Mouse (Mus musculus): ENCODE measurements around the gene Anapc16. TPM values are rescaled to one million over a fixed set of nuclear protein-coding genes. Genes with fewer than 3 reads are reported as not detected.

Gene Anapc16
- total and polyA plus RNA-seq, 3 experiments, result 40.8 to 66.3 (median 60.4) TPM

DNA sequence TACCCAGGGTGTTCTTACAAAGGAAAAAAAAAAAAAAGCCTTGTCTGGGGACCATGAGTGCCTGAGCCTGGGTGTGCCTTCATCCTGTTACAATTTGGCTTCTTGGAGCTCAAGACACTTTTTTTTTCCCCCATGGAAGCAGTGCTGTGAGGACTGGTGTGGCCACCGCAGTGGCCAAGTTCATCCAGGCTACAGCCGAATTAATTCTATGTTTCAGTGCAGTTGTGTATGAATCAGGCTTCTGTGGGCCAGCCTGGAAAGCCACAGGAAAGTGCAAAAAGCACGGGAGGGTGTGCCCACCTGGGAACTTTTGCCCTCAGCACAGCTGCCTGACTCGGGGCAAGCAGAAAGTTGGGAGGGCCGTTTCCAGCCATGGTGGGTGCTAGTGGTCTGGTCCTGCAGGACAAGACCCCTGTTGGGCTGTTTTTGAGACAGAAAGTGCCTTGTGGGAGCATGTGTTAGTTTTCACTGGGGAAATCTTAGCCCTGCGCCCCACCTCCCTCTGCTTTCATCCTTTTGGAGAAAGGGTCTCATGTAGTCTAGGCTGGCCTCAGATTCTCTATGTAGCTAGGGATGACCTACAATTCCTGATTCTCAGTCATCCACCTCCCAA lies 32.4 kb downstream of the Anapc16 start:
- no peak for DNase-seq

DNA sequence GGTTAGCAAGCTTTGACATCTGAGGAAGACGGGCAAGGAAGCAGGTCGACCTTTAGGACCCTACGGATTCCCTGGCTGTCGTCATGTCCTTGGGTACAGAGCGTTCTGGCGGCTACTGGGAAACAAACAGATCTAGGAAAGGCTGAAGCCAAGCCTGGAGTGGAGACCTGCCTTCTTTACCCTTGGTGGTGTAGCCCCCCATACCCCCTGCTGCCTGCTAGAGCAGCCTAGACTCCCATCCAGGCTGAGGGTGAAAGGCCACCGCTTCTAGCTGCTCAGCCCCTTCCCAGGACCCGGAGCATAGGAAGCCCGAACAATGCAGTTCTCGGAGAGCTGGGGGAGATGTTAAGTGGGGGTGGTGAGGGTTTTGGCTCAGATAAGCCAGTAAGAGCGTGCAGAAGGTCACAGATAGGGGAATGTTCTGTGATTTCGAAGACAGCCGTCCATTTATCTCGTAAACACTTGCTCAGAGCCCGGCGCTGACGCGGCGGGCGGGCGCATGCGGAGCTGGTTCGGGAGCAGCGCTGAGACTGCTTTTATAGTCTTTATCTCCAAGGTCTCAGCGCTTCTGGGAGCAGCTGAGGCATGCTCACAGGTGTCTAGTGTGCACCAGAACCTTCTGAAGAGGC lies 33.0 kb downstream of the Anapc16 start:
- peak; percentile 84 for DNase-seq

DNA sequence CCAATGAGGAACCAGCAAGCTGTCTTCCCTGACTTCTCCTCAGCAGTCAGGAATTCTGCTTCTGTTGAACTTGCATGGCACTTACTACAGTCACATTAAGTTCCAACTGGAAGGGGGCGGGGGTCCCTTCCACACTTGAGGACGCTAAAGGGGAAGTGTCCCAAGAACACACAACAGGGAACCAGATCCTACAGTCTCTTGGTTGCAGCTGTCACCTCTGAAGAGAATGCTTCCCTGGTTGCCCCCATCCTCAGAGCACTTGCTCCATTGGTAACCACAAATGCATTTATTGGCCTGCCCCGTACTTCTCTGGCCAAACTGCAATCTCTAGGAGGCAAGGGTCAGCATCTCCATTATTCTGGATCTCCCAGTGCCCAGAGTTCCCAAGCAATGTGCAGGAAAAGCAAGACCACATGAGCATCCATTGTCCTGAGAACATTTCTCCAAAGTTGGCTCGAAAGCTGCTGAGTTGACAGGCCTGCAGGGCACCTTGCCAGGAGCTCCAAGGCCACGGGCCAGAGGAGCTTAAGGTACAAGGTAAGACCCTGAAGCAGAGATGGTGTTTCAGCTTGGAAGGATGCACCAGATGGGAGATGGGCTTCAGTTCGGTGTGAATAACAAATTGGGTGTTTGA lies 35.5 kb downstream of the Anapc16 start:
- DNase-seq, result peak; percentile 76

DNA sequence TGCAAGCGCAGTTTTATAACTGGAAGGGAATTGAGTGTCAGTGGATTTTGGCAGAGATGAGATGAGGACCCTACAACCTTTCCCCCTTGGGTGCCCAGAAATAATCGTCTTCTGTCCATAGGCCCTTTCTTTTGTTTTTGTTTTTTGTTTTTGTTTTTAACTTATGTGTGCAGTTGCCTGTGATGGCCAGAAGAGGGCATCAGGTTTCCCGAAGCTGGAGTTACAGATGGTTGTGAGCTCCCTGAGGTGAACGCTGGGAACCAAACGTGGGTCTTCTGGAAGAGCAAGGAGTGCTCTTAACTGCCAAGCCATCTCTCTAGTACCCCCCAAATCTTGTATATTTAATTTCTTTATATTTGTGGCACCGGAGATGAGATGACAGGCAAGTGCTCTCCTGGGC lies 36.2 kb downstream of the Anapc16 start:
- DNase-seq, result no peak

DNA sequence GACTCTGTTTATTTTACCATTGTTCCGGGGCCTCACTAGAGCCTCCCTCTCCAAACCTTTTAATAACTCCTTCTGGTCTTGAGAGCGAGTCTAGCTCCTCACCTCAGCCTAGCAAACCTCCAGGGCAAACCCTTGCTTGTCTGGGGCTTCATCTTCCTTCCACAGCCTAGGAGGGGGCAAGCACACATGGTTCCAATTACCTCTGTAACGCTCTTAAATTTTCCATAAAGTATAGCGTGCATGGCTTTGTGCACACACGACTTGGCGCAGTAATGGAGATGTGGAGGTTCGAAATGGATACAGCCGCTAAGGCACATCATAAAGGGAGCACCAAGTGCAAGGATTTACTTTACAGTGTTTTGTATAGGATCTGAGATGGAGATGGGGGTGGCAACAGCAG lies 37.1 kb downstream of the Anapc16 start:
- no peak for DNase-seq

DNA sequence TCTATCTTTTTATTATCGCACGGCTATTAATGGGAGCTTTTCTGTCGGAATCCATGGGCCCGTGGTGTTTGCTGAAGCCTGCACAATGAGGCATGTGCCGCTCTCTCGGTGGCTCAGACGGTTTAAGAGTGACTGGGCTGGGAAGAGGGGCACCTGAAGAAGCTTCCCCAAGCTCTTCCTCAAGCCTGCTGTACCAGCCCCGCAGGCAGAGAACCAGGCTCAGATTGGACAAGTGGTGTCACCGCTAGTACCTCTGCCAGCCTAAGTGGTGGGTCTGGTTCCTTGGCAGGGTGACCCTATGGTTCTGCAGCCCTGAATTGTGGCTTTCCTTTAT lies 37.6 kb downstream of the Anapc16 start:
- no peak for DNase-seq

DNA sequence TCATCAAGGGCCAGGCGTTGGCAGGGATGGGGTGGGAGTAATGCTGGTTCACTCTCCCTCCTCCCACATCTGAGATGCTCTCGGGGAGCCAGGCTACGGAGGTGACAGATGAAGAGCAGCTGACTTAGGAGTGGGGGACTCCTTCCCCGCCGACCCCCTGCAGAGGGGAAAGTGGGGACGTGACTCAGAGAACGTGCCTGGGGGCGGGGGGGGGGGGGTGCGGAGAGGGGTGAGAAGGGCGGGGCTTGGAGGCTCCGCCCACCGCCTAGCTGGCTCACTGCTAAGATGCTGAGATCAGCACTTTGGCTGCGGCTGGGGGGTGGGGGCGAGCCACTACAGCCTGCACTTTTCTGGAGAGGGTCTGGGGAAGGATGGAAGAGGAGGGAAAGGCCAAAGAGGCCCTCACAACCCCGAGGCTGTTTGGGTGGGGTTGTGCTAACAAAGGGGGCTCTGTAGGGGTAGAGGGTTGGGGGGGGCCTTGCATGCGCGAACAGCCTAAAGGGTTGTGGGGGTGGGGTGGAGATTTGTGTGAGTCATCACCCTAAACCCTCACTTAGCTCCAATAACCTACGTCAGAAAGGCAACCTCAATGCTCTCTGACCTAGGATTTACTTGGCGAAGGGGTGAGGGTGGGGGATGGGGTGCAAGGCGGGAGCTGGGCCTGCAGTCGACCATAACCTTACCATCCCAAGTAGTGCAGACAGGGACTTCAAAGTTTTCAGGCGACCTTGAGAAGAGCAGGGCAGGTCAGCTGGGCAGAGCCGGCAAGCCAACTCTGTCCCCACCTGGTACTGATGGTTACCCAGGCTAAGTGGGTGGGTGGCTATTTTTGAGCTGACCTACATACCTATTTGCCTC lies 38.2 kb downstream of the Anapc16 start:
- DNase-seq, result peak; percentile 28

DNA sequence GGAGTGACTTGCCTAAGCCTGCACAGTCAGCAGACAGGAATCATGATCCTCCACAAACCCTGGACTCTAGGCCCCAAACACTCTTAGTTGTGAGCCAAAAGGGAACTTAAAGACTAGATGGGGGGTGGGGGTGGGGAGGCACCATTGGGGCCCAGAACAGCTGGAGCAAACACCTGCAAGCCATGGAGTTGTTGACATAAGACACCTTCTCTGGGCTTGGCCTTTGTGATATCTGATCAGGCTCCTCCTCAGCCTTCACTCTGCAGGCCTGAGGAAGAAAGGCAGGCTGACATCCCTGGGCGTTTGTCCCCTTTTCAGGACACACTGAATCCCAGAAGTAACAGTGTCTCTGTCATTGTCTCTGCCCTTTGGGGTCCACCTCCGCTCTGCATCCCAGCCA lies 39.3 kb downstream of the Anapc16 start:
- no peak for DNase-seq

DNA sequence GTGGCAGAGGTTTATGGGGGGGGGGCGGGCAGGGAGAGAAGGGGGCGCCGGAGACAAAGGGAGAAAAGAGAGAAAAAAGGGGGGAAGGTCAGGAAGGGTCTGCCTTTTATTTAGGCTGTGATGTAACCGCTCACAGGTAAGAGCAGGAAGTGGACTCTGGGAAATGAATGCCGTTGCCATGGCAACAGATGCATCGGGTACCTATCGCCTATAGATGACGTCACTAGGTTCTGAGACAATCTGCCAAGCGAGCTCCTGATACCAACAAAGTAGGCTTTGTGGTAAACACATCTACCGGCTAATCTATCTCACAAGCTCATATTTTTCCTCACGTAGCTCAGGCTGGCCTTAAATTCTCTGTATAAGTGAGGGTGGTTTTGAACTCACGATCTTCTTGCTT lies 43.4 kb downstream of the Anapc16 start:
- no peak for DNase-seq

DNA sequence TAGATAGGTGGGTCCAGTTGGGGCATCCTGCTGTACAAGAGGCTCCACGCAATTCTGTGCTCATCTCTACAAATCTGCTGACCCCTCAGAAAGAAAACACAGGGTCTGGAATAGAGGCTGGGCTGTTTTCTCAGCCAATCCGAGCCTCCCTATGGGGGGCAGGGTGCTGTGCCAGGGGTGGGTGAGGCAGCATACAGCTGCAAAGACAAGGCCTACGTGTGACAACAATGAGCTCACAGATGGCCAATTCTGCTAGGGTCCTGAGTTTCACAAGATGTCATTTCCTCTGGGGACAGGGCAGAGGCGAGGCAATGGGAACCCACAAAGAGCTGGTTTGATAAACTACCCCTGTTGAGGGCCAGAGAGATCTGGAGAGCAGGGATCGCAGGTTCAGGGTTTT lies 44.5 kb downstream of the Anapc16 start:
- no peak for DNase-seq

DNA sequence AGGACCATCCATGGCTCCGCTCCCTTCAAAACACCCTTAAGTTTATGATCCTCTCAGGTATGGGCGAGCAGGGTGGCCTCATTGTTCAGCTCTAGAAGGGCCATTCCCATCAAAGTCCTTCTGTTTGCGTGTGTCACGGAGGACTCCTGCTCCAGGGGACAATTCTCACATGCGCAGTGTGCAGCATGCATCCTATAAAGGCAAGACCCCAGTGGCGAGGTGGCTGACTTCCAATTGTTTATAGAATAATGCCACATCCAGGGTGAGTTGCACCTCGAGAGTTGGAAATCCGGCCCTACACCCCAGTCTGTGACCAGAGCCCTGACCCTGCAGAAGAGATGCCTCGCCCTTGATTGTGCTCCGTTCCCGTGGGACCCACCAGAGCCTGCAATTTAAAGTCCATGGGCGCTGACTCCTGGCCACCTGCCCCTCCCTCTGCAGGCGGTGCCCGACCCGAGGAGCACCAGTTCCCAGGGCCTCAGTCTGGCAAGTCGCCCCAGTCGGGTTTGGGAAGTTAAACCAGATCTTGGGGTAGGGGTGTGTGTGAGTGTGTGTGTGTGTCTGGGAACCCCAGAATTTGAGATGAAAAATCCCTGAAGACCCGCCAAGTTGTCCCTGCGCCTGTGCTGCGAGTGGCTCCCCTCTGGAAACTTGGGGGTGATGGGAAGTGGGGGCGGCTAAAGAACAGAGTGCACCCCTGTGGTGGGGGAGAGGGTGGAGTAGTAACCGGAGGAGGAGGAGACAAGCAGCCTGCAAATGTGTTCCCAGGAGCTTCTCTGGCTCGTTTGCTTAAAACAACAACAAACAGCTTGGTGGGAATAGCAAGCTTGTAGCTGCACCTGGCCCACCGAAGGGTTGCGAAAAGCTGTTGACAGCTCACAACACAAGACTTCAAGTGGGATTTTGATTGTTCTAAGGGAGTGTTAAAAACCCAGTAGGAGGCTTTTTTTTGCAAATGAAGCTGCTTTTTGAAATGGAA lies 45.5 kb downstream of the Anapc16 start:
- DNase-seq, result no peak

DNA sequence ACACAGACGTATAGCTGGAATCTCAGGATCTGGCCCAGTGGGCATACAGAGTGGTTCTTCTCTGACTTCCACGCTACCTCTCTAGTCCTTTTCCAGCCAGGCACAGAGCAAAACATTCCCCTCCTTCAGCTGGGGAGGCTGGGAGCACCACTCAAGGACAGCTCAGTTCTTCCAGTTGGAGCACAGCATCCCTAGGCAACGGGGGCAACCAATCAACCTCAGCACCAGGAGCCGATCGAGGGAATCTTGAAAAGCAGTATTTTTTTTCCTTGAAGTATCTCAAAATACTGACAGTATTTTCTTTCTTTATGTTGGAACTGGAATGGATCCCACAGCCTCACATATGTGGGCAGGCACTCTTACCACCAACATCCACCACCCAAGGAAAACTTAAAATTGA lies 46.3 kb downstream of the Anapc16 start:
- DNase-seq, result no peak

DNA sequence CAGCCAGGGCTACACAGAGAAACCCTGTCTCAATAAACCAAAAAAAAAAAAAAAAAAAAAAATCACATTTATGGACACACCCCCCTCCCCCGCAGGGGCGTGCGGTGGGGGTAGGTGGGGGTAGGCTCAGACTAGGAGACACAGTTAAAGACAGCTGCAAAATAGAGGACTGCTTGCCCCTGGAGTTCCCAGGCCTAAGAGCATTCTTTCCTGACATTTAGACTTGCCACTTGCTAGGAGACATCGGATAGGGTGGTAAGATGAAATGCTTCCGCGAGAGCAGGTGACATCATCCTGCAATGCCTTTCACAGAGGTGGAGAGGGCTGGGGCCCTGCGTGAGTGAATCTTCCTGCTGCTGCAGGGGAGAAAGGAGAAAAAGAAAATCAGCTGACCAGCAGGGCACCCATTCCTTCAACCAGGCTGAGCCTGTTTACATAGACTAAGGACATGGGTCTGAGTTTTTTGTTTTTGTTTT lies 49.3 kb downstream of the Anapc16 start:
- no peak for DNase-seq

DNA sequence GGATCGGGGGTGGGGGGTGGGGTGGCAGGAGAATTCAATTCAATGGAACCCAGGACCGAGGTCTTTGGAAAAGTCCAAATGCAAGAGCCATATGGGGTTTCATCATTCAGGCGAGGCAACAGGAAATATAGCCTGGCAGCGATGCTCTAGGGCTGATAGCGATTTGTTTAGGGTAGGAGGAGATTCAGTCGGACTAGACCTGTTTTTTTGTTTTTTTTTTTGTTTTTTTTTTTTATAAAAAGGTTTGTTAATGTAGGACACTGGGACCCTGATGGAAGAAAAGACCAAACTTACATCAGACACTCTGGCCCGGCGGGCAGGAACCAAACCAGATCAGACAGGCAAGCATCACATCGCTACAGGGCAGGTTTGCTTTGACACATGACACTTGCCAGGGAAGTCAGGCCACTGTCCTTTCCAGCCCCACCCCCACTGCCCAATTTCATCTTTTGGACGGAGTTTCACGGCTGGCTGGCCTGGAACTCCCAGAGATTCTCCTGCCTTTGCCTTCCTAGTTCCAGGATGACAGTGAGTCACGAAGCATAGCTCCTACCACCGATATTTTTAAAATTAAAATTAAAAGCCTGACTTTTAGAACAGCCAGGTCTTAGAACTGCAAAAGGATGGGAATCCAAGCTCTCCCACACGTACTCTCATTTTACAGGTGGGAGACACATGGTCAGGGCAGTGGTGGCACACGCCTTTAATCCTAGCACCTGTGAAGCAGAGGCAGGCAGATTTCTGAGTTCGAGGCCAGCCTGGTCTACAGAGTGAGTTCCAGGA lies 50.0 kb downstream of the Anapc16 start:
- DNase-seq, result peak; percentile 35

DNA sequence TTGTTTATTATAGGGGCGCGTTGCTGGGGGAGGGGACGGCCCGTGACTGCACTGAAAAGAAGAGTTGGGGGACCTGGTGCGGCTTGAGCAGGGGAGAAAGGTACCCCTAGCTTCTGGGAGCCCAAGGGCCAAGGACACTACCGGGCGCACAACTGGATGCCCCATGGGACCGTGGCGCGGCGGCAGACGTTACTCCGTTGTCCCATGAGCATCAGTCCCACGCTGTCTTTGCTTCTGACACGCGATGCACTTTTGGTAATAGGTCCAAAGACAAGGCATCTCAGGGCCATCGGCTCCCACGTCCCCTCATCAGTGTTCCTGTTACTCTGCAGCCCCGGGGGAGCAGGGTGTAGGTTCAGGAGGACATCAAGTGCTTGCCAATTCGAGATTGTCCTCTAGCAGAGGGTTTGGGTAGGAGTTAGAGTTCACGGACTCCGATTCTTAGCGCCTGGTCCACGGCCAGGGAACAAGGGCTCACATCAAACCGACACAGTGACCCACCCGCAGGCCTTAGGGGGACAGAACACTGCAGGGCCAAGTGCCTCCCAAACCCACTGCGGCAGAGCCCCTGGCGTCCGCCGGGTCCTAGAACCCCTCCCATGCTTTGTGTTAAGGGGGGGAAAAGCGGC lies 50.7 kb downstream of the Anapc16 start:
- no peak for DNase-seq

DNA sequence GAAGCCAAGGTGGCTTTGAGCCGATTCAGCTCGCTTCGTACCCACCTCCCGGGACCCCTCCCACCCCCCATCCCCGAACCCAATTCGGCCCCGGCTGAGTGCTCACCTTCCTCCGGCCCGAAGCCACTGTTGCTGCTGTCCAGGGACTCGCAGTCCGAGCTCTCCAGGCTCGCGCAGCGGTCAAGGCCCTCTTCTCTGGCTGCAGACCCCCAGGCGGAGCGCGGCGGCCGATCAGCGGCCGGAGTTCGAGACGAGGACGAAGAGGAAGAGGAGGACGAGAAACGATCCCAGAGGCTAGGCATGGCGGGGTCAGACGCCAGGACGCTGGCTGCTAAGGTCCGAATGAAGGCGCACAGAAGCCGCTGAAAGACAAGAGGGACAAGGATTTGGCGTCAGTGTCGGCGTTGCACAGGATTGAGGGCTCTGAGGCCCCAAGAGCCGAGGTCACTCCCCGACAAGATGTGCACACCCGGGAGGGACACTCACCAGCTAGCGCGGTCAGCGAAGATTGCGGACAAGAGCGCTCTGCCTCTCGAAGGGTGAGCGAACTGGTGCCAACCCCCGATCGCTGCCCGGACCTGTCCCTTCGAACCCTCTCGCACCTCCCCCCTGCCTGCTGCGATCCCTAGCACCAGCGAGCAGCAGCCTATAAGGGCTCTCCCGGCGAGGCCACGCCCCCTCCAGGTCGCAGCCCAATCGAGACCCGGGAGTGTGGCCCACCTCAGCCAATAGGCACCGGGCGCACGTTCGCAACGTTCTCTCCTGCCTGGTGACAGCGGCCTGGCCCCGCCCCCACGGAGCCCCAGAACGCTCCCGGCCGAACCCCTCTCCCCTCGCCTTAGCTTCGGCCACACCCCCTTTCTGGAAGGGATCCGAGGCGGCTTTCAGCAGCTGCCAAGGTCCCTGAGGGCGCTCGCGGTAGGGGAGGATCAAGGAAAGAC lies 51.5 kb downstream of the Anapc16 start, which contains the start of gene Ddit4:
Gene Ddit4 (minus strand): TSS at position 624 of the 941 bp plus-strand sequence.
- peak; percentile 100 for DNase-seq

DNA sequence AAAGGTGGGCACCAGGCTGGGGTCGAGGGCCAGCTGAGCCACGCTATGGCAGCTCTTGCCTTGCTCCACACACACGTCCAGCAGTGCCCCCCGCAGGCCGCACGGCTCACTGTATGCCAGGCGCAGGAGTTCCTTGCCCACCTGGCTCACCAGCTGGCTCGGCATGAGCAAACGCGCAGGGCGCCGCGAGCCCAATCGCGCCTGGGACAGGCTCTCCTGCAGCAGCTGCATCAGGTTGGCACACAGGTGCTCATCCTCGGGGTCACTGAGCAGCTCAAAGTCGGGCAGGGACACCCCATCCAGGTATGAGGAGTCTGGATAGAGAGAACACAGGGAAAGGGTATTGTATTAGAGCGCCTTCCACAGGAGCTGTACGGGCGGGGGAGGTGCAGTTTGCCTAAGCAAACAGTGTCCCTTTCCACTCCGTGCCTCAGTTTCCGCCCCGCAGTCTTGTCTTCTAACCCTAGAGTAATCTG lies 52.2 kb downstream of the Anapc16 start:
- DNase-seq, result peak; percentile 91

DNA sequence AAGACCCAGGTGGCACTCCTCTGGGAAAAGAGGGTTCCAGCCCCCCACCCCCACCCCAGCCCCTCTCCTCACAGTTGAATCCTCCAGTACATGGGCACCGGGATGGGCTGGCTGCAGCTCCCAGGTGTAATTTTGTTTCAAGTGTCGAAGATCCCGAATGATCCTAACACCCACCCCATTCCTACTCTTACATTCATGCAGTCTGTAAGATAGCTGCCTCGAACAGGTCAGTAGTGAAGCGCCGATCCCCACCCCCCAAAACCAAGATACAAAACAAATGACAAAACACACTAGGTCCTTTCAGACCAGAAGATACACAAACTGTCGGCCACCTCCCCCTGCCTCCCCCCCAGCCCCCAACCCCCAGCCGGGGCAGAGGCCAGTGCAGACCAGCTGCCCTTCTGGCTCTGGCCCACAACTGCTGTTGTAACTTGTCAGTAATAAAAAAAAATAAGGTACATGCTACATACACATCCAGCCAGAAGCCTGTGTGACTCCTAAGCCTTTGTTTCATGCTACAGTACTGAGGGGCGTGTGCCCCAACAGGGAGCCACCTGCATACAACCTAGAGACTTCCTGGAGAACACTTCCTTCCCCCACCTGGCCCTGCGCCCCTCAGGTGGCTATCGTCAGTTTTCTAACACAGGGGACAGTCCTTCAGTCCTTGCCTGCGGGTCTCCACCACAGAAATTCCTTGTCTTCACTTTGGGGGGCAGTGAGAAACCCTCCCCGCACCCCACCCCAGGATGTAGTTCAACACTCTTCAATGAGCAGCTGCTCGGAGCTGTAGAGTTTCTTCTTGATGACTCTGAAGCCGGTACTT lies 52.9 kb downstream of the Anapc16 start:
- DNase-seq, result no peak

All from adrenal gland, adult 2 months (tissue).